Mouse (Mus musculus): ENCODE measurements around the gene Mta1. TPM values are rescaled to one million over a fixed set of nuclear protein-coding genes. Genes with fewer than 3 reads are reported as not detected.

Gene Mta1
- 100 to 1,000 TPM in 1 of 2 experiments, 10 to 100 TPM in 1; 76.6 to 102 TPM for total RNA-seq (2021)
- 164 TPM in 2 replicates for polyA plus RNA-seq (2012; rRNA removed)
- long read RNA-seq, transcript Mta1-204 (20 exons, 2,775 nt), result major isoform, 12 of 40 reads
- long read RNA-seq, partial matches to known transcripts, result 13 of 40 reads
- long read RNA-seq, other reads (novel, unspliced or antisense), result 15 of 40 reads

- DNase-seq, result peak; percentile 66
These were observed at the start of gene Mta1 for GRCm38 (mm10) chr12:113097749-113098281. Mta1 (plus strand) TSS chr12:113098278.

- DNase-seq, result no peak
These were observed 48.2 kb upstream of the Mta1 start for GRCm38 (mm10) chr12:113049836-113050235.

GRCm38 (mm10) chr12:113050671-113051070, 47.4 kb upstream of the Mta1 start:
- no peak for DNase-seq

GRCm38 (mm10) chr12:113051628-113052403, 46.3 kb upstream of the Mta1 start:
- no peak for DNase-seq

GRCm38 (mm10) chr12:113056089-113056488, 42.0 kb upstream of the Mta1 start:
- DNase-seq, result no peak

GRCm38 (mm10) chr12:113060178-113060577, 37.9 kb upstream of the Mta1 start:
- DNase-seq, result no peak

GRCm38 (mm10) chr12:113061606-113062005, 36.5 kb upstream of the Mta1 start:
- no peak for DNase-seq

GRCm38 (mm10) chr12:113062201-113062600, 35.9 kb upstream of the Mta1 start:
- no peak for DNase-seq

GRCm38 (mm10) chr12:113063700-113064099, 34.4 kb upstream of the Mta1 start:
- DNase-seq, result no peak

GRCm38 (mm10) chr12:113068002-113068401, 30.1 kb upstream of the Mta1 start:
- DNase-seq, result no peak

GRCm38 (mm10) chr12:113069389-113069788, 28.7 kb upstream of the Mta1 start:
- no peak for DNase-seq

- DNase-seq, result no peak
These were observed 26.8 kb upstream of the Mta1 start for GRCm38 (mm10) chr12:113071321-113071720.

- DNase-seq, result peak; percentile 39
These were observed 26.3 kb upstream of the Mta1 start for GRCm38 (mm10) chr12:113071827-113072226.

- peak; percentile 78 for DNase-seq
These were observed 24.4 kb upstream of the Mta1 start for GRCm38 (mm10) chr12:113073420-113074328.

GRCm38 (mm10) chr12:113074329-113075062, 23.6 kb upstream of the Mta1 start, which contains the start of gene Tex22:
Tex22 (plus strand) TSS chr12:113074502.
- DNase-seq, result peak; percentile 93

GRCm38 (mm10) chr12:113075063-113075454, 23.0 kb upstream of the Mta1 start:
- DNase-seq, result peak; percentile 86

GRCm38 (mm10) chr12:113075486-113075885, 22.6 kb upstream of the Mta1 start:
- no peak for DNase-seq

- no peak for DNase-seq
These were observed 10.8 kb upstream of the Mta1 start for GRCm38 (mm10) chr12:113087276-113087675.

GRCm38 (mm10) chr12:113088026-113088425, 10.1 kb upstream of the Mta1 start:
- DNase-seq, result no peak

GRCm38 (mm10) chr12:113089107-113089506, 9.0 kb upstream of the Mta1 start:
- no peak for DNase-seq

- DNase-seq, result no peak
These were observed 8.0 kb upstream of the Mta1 start for GRCm38 (mm10) chr12:113090053-113090452.

GRCm38 (mm10) chr12:113097040-113097439, 1.0 kb upstream of the Mta1 start:
- no peak for DNase-seq
